Mouse (Mus musculus): ENCODE results near the gene Dlgap4.

Dlgap4 gene

GRCm38 (mm10) chr2:156617536-156617935 is 4.0 kb downstream of the Dlgap4 start:
- DNase-seq (ENCODE audit: low read depth, low spot score) = no peak

- DNase-seq (ENCODE audit: low read depth, low spot score) = no peak
These were observed 7.4 kb downstream of the Dlgap4 start for GRCm38 (mm10) chr2:156620874-156621273.

- no peak for DNase-seq (ENCODE audit: low read depth, low spot score)
These were observed 7.9 kb downstream of the Dlgap4 start for GRCm38 (mm10) chr2:156621449-156621848.

GRCm38 (mm10) chr2:156622192-156622591 is 8.7 kb downstream of the Dlgap4 start:
- no peak for DNase-seq (ENCODE audit: low read depth, low spot score)

- DNase-seq (ENCODE audit: low read depth, low spot score) = no peak
These were observed 9.7 kb downstream of the Dlgap4 start for GRCm38 (mm10) chr2:156623246-156623645.

GRCm38 (mm10) chr2:156625307-156625706 is 11.8 kb downstream of the Dlgap4 start:
- DNase-seq (ENCODE audit: low read depth, low spot score) = no peak

- DNase-seq (ENCODE audit: low read depth, low spot score) = no peak
These were observed 12.6 kb downstream of the Dlgap4 start for GRCm38 (mm10) chr2:156626119-156626518.

- DNase-seq (ENCODE audit: low read depth, low spot score) = no peak
These were observed 13.0 kb downstream of the Dlgap4 start for GRCm38 (mm10) chr2:156626544-156626943.

- DNase-seq (ENCODE audit: low read depth, low spot score) = no peak
These were observed 14.4 kb downstream of the Dlgap4 start for GRCm38 (mm10) chr2:156627917-156628316.

- no peak for DNase-seq (ENCODE audit: low read depth, low spot score)
These were observed 16.8 kb downstream of the Dlgap4 start for GRCm38 (mm10) chr2:156630288-156630687.

GRCm38 (mm10) chr2:156632721-156633120 is 19.2 kb downstream of the Dlgap4 start:
- no peak for DNase-seq (ENCODE audit: low read depth, low spot score)

- DNase-seq (ENCODE audit: low read depth, low spot score) = no peak
These were observed 21.6 kb downstream of the Dlgap4 start for GRCm38 (mm10) chr2:156635091-156635490.

GRCm38 (mm10) chr2:156641141-156641540 is 27.6 kb downstream of the Dlgap4 start:
- DNase-seq (ENCODE audit: low read depth, low spot score) = no peak

GRCm38 (mm10) chr2:156642931-156643330 is 29.4 kb downstream of the Dlgap4 start:
- DNase-seq (ENCODE audit: low read depth, low spot score) = no peak

- no peak for DNase-seq (ENCODE audit: low read depth, low spot score)
These were observed 29.9 kb downstream of the Dlgap4 start for GRCm38 (mm10) chr2:156643406-156643805.

GRCm38 (mm10) chr2:156645145-156645544 is 31.6 kb downstream of the Dlgap4 start:
- DNase-seq (ENCODE audit: low read depth, low spot score) = no peak

- DNase-seq (ENCODE audit: low read depth, low spot score) = no peak
These were observed 33.4 kb downstream of the Dlgap4 start for GRCm38 (mm10) chr2:156646877-156647276.

- DNase-seq (ENCODE audit: low read depth, low spot score) = no peak
These were observed 34.5 kb downstream of the Dlgap4 start for GRCm38 (mm10) chr2:156648042-156648441.

- no peak for DNase-seq (ENCODE audit: low read depth, low spot score)
These were observed 35.9 kb downstream of the Dlgap4 start for GRCm38 (mm10) chr2:156649450-156649849.

GRCm38 (mm10) chr2:156651019-156651418 is 37.5 kb downstream of the Dlgap4 start:
- DNase-seq (ENCODE audit: low read depth, low spot score) = no peak

- no peak for DNase-seq (ENCODE audit: low read depth, low spot score)
These were observed 39.3 kb downstream of the Dlgap4 start for GRCm38 (mm10) chr2:156652841-156653240.

- no peak for DNase-seq (ENCODE audit: low read depth, low spot score)
These were observed 40.6 kb downstream of the Dlgap4 start for GRCm38 (mm10) chr2:156654148-156654547.

GRCm38 (mm10) chr2:156655626-156656025 is 42.1 kb downstream of the Dlgap4 start:
- no peak for DNase-seq (ENCODE audit: low read depth, low spot score)

GRCm38 (mm10) chr2:156657522-156657921 is 44.0 kb downstream of the Dlgap4 start:
- DNase-seq (ENCODE audit: low read depth, low spot score) = no peak

Data from brain, embryonic 18.5 days (tissue).